Mouse (Mus musculus) brain, embryonic 14.5 days (tissue): ENCODE results near the gene Gm16485.

Experiments used
- CTCF ChIP-seq: fragments of 200-500 bp; IDR thresholded peaks from 2 replicates; pipeline ENCODE4 v1.5.1; 2012; ENCODE audit warnings: inconsistent platforms, mild to moderate bottlenecking, moderate library complexity, borderline replicate concordance; ENCODE audit not compliant: insufficient read depth, insufficient read length; ENCODE audit errors: extremely low read depth
- POLR2A ChIP-seq: fragments of 200-500 bp; IDR thresholded peaks from 2 replicates; pipeline ENCODE4 v1.6.1; 2012; ENCODE audit warnings: mild to moderate bottlenecking, inconsistent platforms, borderline replicate concordance; ENCODE audit not compliant: poor library complexity, insufficient read depth, insufficient read length, severe bottlenecking; ENCODE audit errors: extremely low read depth

DNA sequence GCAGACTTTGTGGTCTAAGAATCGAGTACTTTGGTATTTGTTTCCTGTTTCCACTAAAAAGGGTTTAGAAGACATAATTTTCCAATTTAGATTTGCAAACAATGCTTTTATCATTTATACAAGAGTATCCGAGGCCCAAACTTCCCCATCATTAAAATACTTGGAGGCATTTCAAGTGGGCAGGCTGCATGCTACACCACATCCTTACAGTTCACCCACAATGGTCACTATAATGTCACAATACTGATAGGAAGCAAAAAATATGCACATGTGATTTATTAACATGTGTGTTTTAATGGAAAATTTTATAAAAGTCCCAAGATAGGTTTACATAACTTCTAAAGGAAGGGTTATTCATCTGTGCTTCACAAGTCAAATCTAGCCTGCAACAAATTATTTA lies 24.9 kb downstream of the Gm16485 start:
- no peak for TF ChIP-seq POLR2A
- TF ChIP-seq CTCF, result no peak
